Mouse (Mus musculus) lung, postnatal 0 days (tissue): ENCODE measurements around the gene Olfr331. TPM values are rescaled to one million over a fixed set of nuclear protein-coding genes. Genes with fewer than 3 reads are reported as not detected.
"Not testable (repeated sequence)": the region's sequence is repeated elsewhere in the genome, so short reads cannot be mapped to it uniquely, and the experiment has no call there.

Experiments used
- ATAC-seq: fragments of 200-750 bp; cut with Nextera tagmentation; 2 replicates; pipeline ENCODE4 v1.8.0; 2017; ENCODE audit warnings: moderate library complexity
- DNase-seq: peaks from one replicate; pipeline ENCODE4 v3.0.0-alpha.2; 2016; ENCODE audit warnings: low spot score
- H3K27ac ChIP-seq: fragments of 300-500 bp; sonication (generic); 2 replicates; pipeline ENCODE4 v1.5.1; 2014; ENCODE audit warnings: antibody characterized with exemption, mild to moderate bottlenecking, low read length, mixed read lengths
- H3K27me3 ChIP-seq: fragments of 300-500 bp; sonication (generic); replicated peaks from 2 replicates; pipeline ENCODE4 v1.6.1; 2014; ENCODE audit warnings: low read length, mixed read lengths; ENCODE audit not compliant: insufficient read depth
- H3K36me3 ChIP-seq: fragments of 300-500 bp; sonication (generic); 2 replicates; pipeline ENCODE4 v1.6.1; 2014; ENCODE audit warnings: low read length, mixed read lengths; ENCODE audit not compliant: insufficient read depth
- H3K4me1 ChIP-seq: fragments of 300-500 bp; sonication (generic); 2 replicates; pipeline ENCODE4 v1.6.1; 2014; ENCODE audit warnings: antibody characterized with exemption, low read depth, low read length, mixed read lengths; ENCODE audit not compliant: insufficient read depth
- H3K4me2 ChIP-seq: fragments of 300-500 bp; sonication (generic); replicated peaks from 2 replicates; pipeline ENCODE4 v1.6.1; 2014; ENCODE audit warnings: low read depth, mild to moderate bottlenecking, low read length, moderate library complexity, mixed read lengths
- H3K4me3 ChIP-seq: fragments of 300-500 bp; sonication (generic); 2 replicates; pipeline ENCODE4 v1.5.1; 2014; ENCODE audit warnings: low read depth, low read length
- H3K9ac ChIP-seq: fragments of 300-500 bp; sonication (generic); replicated peaks from 2 replicates; pipeline ENCODE4 v1.6.1; 2014; ENCODE audit warnings: low read depth, mild to moderate bottlenecking
- H3K9me3 ChIP-seq: fragments of 300-500 bp; sonication (generic); 2 replicates; pipeline ENCODE4 v1.6.1; 2016; ENCODE audit warnings: low read length, mixed read lengths
- CTCF ChIP-seq: IDR thresholded peaks from 2 replicates; pipeline ENCODE4 v1.5.1; 2016; ENCODE audit warnings: antibody characterized with exemption, mild to moderate bottlenecking
- EP300 ChIP-seq: IDR thresholded peaks from 2 replicates; pipeline ENCODE4 v1.6.1; 2016; ENCODE audit warnings: antibody characterized with exemption, mild to moderate bottlenecking, control low read depth
- WGBS: fragments of 180-500 bp; shearing (Covaris S2); extraction: QIAGEN DNeasy Blood & Tissue Kit; methylation state at CpG from one replicate; pipeline ENCODE4 v1.1.7; 2014; 5-methylcytosine and 5-hydroxymethylcytosine counted together
- polyA plus RNA-seq: library from polyadenylated mRNA; unstranded; fragments of >200 nt; fragmentation: Nextera tagmentation; extraction: Ambion mirVana; gene quantifications from 2 replicates; pipeline ENCODE4 v1.2.1, GENCODE M21; 2015

Gene Olfr331
- not detected in 2 replicates for polyA plus RNA-seq

DNA sequence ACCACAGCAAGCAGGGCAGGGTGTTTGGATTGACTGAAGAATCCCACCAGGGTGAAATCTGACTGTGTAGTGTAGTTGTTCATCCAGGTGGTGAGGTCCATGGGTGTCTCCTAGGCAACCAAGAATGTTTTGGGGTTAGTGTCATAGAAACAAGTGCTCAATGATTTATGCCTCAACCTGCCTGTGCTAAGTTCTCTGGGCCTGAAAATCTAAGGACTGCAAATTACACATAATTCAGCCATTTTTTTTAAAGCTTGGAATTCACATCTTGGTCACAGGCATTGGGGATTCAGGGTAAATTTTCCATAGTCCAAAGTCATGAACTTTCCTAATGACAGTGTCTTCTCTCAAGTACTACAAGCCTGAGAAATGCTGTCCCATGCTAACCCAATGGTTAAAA is at the start of gene Olfr331:
TSS of gene Olfr331 (minus strand) at position 101 of the 400 bp plus-strand sequence.
- not testable (repeated sequence) for H3K4me1 ChIP-seq, ATAC-seq, H3K27me3 ChIP-seq, H3K27ac ChIP-seq, H3K9ac ChIP-seq, DNase-seq, H3K4me2 ChIP-seq, H3K36me3 ChIP-seq, H3K4me3 ChIP-seq, H3K9me3 ChIP-seq

DNA sequence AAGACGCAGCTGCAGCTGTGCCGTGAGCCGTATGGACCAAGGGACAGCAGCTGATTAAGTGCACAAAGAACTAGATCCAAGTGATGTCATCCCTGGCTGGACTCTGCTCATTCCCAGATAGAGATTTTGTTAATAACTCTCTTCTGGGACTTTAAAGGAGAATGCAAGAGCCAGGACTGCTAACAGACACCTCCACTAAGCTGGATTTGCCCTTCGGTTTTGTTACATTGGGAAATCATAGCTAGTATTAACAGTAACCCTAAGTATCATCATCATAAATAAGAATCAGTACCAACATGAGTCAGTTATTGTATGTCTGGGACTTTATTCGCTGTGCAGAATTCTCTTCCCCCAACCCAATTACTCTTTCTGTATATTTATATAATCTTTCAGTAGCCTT is 44.0 kb upstream of the Olfr331 start, which contains the start of gene Olfr329-ps:
TSS of gene Olfr329-ps (minus strand) at position 101 of the 400 bp plus-strand sequence.
- Histone ChIP-seq H3K27me3 (no peaks in the 10 kb centered on the region), H3K4me2 (no peak within 1 kb of the TSS), H3K9me3 (no peaks in the 10 kb centered on the region), H3K9ac (no peak within 1 kb of the TSS), H3K27ac (no peak within 1 kb of the TSS), H3K4me1 (no peaks in the 10 kb centered on the region), H3K36me3 (no peaks in the 10 kb centered on the region), H3K4me3 (no peak within 1 kb of the TSS)
- TF ChIP-seq CTCF (no peak), EP300 (no peak)
- ATAC-seq (no peak), DNase-seq (no peak)
- WGBS = 73% methylated on average over 5 of the region's 5 CpGs

DNA sequence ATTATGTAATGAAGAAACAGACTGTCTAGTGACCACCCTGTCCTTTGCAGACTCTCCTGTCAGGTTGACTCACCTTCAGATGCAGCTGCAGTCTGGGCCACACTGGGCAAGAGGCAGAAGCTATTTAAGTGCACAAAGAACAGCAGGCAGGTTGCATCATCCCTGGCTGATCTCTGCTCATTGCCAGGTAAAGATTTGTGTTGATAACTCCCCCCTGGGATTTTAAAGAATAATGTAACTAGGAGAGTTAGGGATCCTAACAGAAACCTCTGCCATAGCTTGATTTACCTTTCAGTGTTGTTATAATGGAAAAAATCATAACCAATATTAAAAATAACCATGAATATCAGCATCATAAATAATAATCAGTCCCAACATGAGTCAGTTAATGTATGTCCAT is 32.4 kb upstream of the Olfr331 start, which contains the start of gene Olfr330:
TSS of gene Olfr330 (minus strand) at position 101 of the 400 bp plus-strand sequence.
- H3K27ac ChIP-seq, H3K36me3 ChIP-seq, H3K9ac ChIP-seq, H3K9me3 ChIP-seq, DNase-seq, H3K4me3 ChIP-seq, H3K27me3 ChIP-seq, H3K4me1 ChIP-seq, ATAC-seq, H3K4me2 ChIP-seq: not testable (repeated sequence)

DNA sequence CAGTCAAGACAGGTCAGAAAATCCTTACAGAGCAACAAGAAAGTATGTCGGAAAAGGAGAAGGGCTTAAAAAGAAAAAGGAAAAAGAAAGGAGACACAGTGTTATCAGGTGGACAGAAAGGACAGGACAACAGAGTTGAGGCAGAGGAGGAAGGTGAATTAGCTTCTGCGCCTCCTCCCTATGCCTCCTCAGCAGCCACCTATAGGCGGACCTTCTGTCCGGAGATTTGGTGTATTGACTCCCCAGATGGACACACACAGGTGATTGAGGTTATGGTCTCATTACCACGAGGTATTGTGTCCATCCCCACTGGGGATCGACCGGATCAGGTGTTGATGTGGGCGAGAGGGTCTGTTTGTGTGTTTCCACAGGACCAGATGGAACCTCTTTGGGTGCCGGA is 17.4 kb upstream of the Olfr331 start:
- 86% methylated on average over 6 of the region's 9 CpGs for WGBS
- not testable (repeated sequence) for ATAC-seq

DNA sequence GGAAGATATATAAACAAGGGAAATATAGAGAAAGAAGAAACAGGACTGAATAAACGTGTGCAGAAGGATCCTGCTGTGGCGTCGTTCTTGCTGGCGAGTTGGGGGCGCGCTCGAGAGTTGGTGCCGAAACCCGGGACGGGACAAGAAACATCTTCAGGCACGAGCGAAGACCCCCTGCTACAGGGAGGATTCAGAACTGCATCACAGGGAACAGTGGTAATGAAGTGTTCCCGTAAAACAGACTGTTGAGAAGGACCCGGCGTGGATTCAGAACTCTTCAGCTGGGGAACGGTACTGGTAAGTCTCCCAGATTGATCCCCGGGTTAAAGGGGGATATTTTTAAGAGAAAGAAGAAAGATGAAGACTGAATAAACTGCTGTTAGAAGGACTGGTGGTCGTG is 16.5 kb upstream of the Olfr331 start:
- not testable (repeated sequence) for H3K9me3 ChIP-seq, H3K9ac ChIP-seq, H3K4me1 ChIP-seq, H3K27ac ChIP-seq, H3K4me2 ChIP-seq, H3K36me3 ChIP-seq, DNase-seq, H3K4me3 ChIP-seq, H3K27me3 ChIP-seq, ATAC-seq
- 92% methylated on average over 17 of the region's 18 CpGs for WGBS

More for the DNA sequence above, 17.4 kb upstream of the Olfr331 start:
- H3K4me2 ChIP-seq, DNase-seq, H3K36me3 ChIP-seq, H3K9ac ChIP-seq, H3K27ac ChIP-seq, H3K4me1 ChIP-seq, H3K27me3 ChIP-seq, H3K9me3 ChIP-seq, H3K4me3 ChIP-seq: not testable (repeated sequence)

DNA sequence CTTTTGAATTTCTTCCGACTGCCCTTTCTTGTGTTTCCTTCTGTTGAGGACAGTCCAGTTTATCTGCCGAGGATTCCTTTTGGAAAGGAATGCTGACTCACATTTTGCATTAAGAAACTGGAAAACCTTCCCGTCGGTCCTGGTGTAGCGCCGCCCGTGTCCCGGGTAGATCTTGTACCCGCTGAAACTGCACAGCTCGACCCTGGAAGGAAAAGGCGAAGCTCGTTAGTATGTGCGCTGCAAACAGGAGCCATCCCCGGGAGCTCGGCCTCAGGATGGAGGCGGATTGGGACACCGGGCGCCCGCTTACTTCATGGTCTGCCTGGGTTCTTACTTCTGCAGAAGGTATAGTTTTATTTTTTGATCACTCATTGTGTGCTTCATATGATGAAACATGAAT is 6.7 kb upstream of the Olfr331 start:
- not testable (repeated sequence) for H3K36me3 ChIP-seq, H3K4me2 ChIP-seq, H3K9me3 ChIP-seq, ATAC-seq, H3K4me1 ChIP-seq, DNase-seq, H3K4me3 ChIP-seq, H3K27me3 ChIP-seq, H3K27ac ChIP-seq, H3K9ac ChIP-seq
- 80% methylated on average over 19 of the region's 19 CpGs for WGBS

DNA sequence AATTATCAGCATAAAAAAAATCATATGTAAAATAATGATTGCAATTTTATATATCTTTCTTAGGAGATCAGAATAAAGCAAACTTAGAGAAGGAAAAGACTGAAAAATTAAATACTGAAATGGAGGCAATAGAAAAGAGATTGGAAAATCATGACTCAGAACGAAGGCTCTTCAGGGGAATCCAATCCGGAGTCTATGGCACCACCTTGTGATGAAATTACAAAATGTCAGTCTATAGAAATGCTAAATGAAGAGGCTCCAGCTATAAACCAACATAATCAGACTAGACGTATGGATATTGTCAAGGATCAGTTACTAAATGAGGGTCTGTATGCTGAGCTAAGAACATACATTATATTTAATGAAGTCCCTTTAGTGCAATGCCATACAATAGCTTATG is 3.1 kb downstream of the Olfr331 start:
- no peak overlapping the region for H3K27ac ChIP-seq
- ATAC-seq = no peak

More for the DNA sequence above, 3.1 kb downstream of the Olfr331 start:
- Histone ChIP-seq H3K27me3 (no peaks in the 10 kb centered on the region), H3K9ac (no peak overlapping the region), H3K4me2 (no peak overlapping the region), H3K4me1 (no peaks in the 10 kb centered on the region), H3K4me3 (no peak overlapping the region), H3K36me3 (no peaks in the 10 kb centered on the region), H3K9me3 (no peaks in the 10 kb centered on the region)
- TF ChIP-seq CTCF = peak; percentile 45
- no peak for TF ChIP-seq EP300
- DNase-seq = peak; percentile 43
- WGBS = 43% methylated on average over 3 of the region's 3 CpGs
